Mouse (Mus musculus): ENCODE results near the gene Cpt1c. TPM values are rescaled to one million over a fixed set of nuclear protein-coding genes. Genes with fewer than 3 reads are reported as not detected.

Gene Cpt1c
- polyA plus RNA-seq, 1 experiment from 2014 or later, result 13.7 TPM

DNA sequence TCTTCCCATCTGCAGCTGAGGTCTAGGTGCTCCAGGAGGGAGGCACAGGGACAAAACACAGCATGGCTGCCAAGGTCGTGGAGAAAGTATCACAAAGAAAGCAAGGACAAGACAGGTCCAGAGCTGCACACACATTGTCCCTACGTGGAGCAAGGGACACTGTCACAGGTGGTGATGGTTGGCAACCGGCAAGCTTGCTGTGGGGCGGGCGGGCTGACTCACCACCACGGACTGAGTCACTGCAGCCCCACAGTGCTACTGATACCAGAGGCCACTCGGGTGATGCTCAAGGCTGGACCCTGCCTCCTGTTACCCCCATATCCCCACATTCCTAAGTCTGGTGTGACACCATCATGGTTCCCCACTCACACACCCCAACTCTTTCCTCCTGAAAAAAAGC lies 27.8 kb upstream of the Cpt1c start:
- no peaks in the 10 kb centered on the region for H3K9me3 ChIP-seq (replicated peaks; ENCODE audit: low read length)
- H3K36me3 ChIP-seq (ENCODE audit: insufficient read depth, low read length), result peaks cover 67% of the 10 kb centered on the region
- H3K4me1 ChIP-seq (replicated peaks; ENCODE audit: insufficient read depth, low read length), result peaks cover 12% of the 10 kb centered on the region
- no peak overlapping the region for H3K4me3 ChIP-seq (replicated peaks; ENCODE audit: low read depth, low read length)
- ATAC-seq (replicated peaks; ENCODE audit: low FRiP score, low read depth) (no peak), DNase-seq (ENCODE audit: low spot score) (no peak)
- H3K27me3 ChIP-seq (ENCODE audit: insufficient read depth, low read length), result no peaks in the 10 kb centered on the region
- no peak overlapping the region for H3K9ac ChIP-seq (ENCODE audit: low read depth, low read length)
- 85% methylated on average over 7 of the region's 7 CpGs for WGBS
- no peak for TF ChIP-seq CTCF (IDR thresholded peaks at IDR 0.05; ENCODE audit: low read depth)
- no peak overlapping the region for H3K27ac ChIP-seq
- no peak overlapping the region for H3K4me2 ChIP-seq (ENCODE audit: low read length)

DNA sequence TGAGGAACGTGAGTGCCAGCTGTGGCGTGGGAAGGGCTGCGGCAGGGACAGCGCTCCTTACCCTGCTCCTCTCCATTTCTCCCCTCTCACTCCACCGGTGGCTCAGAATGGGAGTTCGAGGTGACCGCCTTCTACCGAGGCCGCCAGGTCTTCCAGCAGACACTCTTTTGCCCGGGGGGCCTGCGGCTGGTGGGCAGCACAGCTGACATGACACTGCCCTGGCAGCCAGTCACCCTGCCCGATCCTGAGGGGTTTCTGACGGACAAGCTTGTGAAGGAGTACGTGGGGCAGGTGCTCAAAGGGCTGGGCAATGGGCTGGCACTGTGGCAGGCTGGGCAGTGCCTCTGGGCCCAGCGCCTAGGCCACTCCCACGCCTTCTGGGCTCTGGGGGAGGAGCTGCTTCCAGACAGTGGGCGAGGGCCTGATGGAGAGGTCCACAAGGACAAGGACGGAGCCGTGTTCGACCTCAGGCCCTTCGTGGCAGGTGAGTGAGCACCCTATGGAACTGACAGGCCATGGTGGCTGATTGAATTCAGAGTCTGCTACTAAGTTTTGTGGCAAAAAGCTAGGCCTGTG lies 26.0 kb upstream of the Cpt1c start:
- Histone ChIP-seq H3K9ac (ENCODE audit: low read depth, low read length) (no peak overlapping the region), H3K9me3 (replicated peaks; ENCODE audit: low read length) (no peaks in the 10 kb centered on the region), H3K36me3 (ENCODE audit: insufficient read depth, low read length) (peaks cover 50% of the 10 kb centered on the region), H3K27ac (0 out of 2 replicates have a peak overlapping the region, but pooled peaks have one; percentile 25), H3K4me1 (replicated peaks; ENCODE audit: insufficient read depth, low read length) (peaks cover 18% of the 10 kb centered on the region), H3K4me2 (ENCODE audit: low read length) (0 out of 2 replicates have a peak overlapping the region, but pooled peaks have one; percentile 1), H3K27me3 (ENCODE audit: insufficient read depth, low read length) (no peaks in the 10 kb centered on the region), H3K4me3 (replicated peaks; ENCODE audit: low read depth, low read length) (no peak overlapping the region)
- ATAC-seq (replicated peaks; ENCODE audit: low FRiP score, low read depth) (no peak), DNase-seq (ENCODE audit: low spot score) (no peak)
- WGBS, result 69% methylated on average over 21 of the region's 21 CpGs
- no peak for TF ChIP-seq CTCF (IDR thresholded peaks at IDR 0.05; ENCODE audit: low read depth)

DNA sequence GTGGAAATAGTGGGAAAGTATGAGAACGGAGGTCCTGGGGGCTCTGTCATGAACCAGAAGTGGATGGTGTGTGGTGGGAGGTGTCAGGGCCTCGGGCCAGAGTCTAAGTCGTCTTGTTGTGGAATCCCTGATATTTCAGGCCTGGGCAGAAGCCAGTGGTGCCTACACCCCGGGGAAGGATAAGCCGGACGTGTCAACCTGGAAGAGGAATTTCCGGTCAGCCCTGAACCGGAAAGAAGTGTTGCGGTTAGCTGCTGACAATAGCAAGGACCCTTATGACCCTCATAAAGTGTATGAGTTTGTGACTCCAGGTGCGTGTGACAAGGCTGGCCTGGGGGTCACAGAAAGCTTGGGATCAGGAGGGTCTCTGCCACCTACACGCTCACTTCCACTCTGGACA lies 25.1 kb upstream of the Cpt1c start:
- DNase-seq (ENCODE audit: low spot score) (peak; percentile 39), ATAC-seq (replicated peaks; ENCODE audit: low FRiP score, low read depth) (no peak)
- Histone ChIP-seq H3K4me3 (replicated peaks; ENCODE audit: low read depth, low read length) (no peak overlapping the region), H3K9ac (ENCODE audit: low read depth, low read length) (peak overlapping the region; percentile 46; the same call in 1 of the 2 replicates), H3K27ac (peak overlapping the region; percentile 11), H3K27me3 (ENCODE audit: insufficient read depth, low read length) (no peaks in the 10 kb centered on the region), H3K36me3 (ENCODE audit: insufficient read depth, low read length) (peaks cover 48% of the 10 kb centered on the region), H3K9me3 (replicated peaks; ENCODE audit: low read length) (no peaks in the 10 kb centered on the region), H3K4me2 (ENCODE audit: low read length) (peak overlapping the region; percentile 87; the same call in 1 of the 2 replicates), H3K4me1 (replicated peaks; ENCODE audit: insufficient read depth, low read length) (peaks cover 18% of the 10 kb centered on the region)
- no peak for TF ChIP-seq CTCF (IDR thresholded peaks at IDR 0.05; ENCODE audit: low read depth)
- WGBS, result 37% methylated on average over 11 of the region's 11 CpGs

DNA sequence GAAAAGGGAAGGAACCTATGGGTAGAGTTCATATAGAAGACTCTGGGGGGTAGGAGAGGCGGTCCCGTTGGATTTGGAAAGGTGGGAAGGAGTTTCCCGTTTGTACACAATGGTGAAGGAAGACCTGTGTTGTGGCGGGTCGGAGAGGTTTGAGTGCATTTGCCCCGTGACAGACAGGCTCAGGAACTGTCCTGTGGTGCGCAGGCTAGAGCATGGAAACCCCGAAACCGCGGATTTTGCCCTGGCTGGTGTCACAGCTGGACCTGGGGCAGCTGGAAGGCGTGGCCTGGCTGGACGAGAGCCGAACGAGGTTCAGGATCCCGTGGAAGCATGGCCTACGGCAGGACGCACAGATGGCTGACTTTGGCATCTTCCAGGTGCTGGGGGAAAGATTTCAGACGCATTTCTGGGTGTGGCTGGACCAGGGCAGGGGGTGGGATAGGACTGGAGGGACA lies 23.9 kb upstream of the Cpt1c start, which contains the start of gene Bcl2l12:
Bcl2l12 (minus strand) TSS at position 212 of the 455 bp plus-strand sequence.
- H3K36me3 ChIP-seq (ENCODE audit: insufficient read depth, low read length), result peaks cover 37% of the 10 kb centered on the region
- ATAC-seq (replicated peaks; ENCODE audit: low FRiP score, low read depth) (0 out of 2 replicates have a peak, but pooled peaks have one; percentile 15), DNase-seq (ENCODE audit: low spot score) (peak; percentile 53)
- no peaks in the 10 kb centered on the region for H3K9me3 ChIP-seq (replicated peaks; ENCODE audit: low read length)
- peak within 1 kb of the TSS; percentile 77 for H3K9ac ChIP-seq (ENCODE audit: low read depth, low read length)
- TF ChIP-seq CTCF (IDR thresholded peaks at IDR 0.05; ENCODE audit: low read depth), result no peak
- H3K4me1 ChIP-seq (replicated peaks; ENCODE audit: insufficient read depth, low read length), result peaks cover 15% of the 10 kb centered on the region
- peak within 1 kb of the TSS; percentile 90 for H3K27ac ChIP-seq
- H3K4me2 ChIP-seq (ENCODE audit: low read length), result peak within 1 kb of the TSS; percentile 87
- under 1% methylated on average over 18 of the region's 18 CpGs for WGBS
- no peaks in the 10 kb centered on the region for H3K27me3 ChIP-seq (ENCODE audit: insufficient read depth, low read length)
- H3K4me3 ChIP-seq (replicated peaks; ENCODE audit: low read depth, low read length), result peak within 1 kb of the TSS; percentile 68

GRCm38 (mm10) chr7:44997940-44998428 lies 23.3 kb upstream of the Cpt1c start:
- TF ChIP-seq CTCF (IDR thresholded peaks at IDR 0.05; ENCODE audit: low read depth), result no peak
- ATAC-seq (replicated peaks; ENCODE audit: low FRiP score, low read depth), result no peak; the same call in 1 of the 2 replicates

DNA sequence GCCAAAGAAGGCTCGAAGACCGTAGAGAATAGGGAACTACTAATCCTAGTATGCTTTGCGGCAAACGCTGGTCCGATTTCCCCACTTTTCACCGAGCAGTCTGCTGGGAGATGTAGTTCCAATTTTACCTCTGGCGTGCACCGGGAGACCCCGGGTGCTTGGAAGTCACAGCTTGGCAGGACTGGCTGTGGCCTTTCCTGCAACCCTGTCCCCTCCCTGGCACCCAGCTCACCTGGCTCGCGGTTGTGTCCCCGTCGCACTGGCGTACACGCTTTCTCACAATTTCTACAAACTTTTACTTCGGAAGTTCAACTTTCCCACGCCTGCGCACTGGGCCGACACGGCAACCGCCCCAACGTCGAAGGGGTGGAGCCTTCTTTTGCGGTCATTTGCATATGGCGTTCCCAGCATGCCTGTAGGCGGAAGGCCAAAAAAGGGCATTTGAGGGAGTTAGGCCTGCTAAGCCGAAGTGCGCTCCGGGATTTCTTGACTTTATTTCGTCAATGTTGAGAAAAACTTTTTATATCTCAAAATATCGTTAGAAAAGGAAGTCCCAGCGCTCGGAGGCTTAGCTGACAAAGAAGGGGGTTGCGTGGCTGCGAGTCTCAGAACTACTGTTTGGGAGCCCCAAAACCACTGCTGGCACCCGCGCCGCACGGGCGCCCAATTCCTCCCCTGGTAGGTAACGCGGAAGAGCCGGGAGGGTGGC lies 22.7 kb upstream of the Cpt1c start, which contains the start of gene Irf3:
Irf3 (plus strand) TSS at position 418 of the 709 bp plus-strand sequence.
- DNase-seq (ENCODE audit: low spot score), result peak; percentile 99
- H3K27ac ChIP-seq, result peak within 1 kb of the TSS; percentile 90
- H3K4me1 ChIP-seq (replicated peaks; ENCODE audit: insufficient read depth, low read length), result peaks cover 15% of the 10 kb centered on the region
- H3K4me2 ChIP-seq (ENCODE audit: low read length), result peak within 1 kb of the TSS; percentile 87
- H3K4me3 ChIP-seq (replicated peaks; ENCODE audit: low read depth, low read length), result peak within 1 kb of the TSS; percentile 68
- peak within 1 kb of the TSS; percentile 77 for H3K9ac ChIP-seq (ENCODE audit: low read depth, low read length)
- no peak for TF ChIP-seq CTCF (IDR thresholded peaks at IDR 0.05; ENCODE audit: low read depth)
- H3K36me3 ChIP-seq (ENCODE audit: insufficient read depth, low read length), result peaks cover 29% of the 10 kb centered on the region
- H3K27me3 ChIP-seq (ENCODE audit: insufficient read depth, low read length), result no peaks in the 10 kb centered on the region
- peak; percentile 89 for ATAC-seq (replicated peaks; ENCODE audit: low FRiP score, low read depth)
- H3K9me3 ChIP-seq (replicated peaks; ENCODE audit: low read length), result no peaks in the 10 kb centered on the region
- under 1% methylated on average over 43 of the region's 43 CpGs for WGBS

More at GRCm38 (mm10) chr7:44997940-44998428, 23.3 kb upstream of the Cpt1c start:
- peaks cover 15% of the 10 kb centered on the region for H3K4me1 ChIP-seq (replicated peaks; ENCODE audit: insufficient read depth, low read length)
- DNase-seq (ENCODE audit: low spot score), result no peak
- no peaks in the 10 kb centered on the region for H3K27me3 ChIP-seq (ENCODE audit: insufficient read depth, low read length)
- peaks cover 32% of the 10 kb centered on the region for H3K36me3 ChIP-seq (ENCODE audit: insufficient read depth, low read length)
- WGBS, result 2% methylated on average over 15 of the region's 15 CpGs
- peak overlapping the region; percentile 90 for H3K27ac ChIP-seq
- H3K9me3 ChIP-seq (replicated peaks; ENCODE audit: low read length), result no peaks in the 10 kb centered on the region
- H3K4me2 ChIP-seq (ENCODE audit: low read length), result peak overlapping the region; percentile 87
- H3K9ac ChIP-seq (ENCODE audit: low read depth, low read length), result peak overlapping the region; percentile 77
- peak overlapping the region; percentile 68 for H3K4me3 ChIP-seq (replicated peaks; ENCODE audit: low read depth, low read length)
